Mouse (Mus musculus): Measurements from ENCODE around the gene Cdc25b. TPM values are rescaled to one million over a fixed set of nuclear protein-coding genes. Genes with fewer than 3 reads are reported as not detected.

The Cdc25b gene
- total and polyA plus RNA-seq, 3 experiments: 11.6 to 24.0 (median 21.3) TPM

DNA sequence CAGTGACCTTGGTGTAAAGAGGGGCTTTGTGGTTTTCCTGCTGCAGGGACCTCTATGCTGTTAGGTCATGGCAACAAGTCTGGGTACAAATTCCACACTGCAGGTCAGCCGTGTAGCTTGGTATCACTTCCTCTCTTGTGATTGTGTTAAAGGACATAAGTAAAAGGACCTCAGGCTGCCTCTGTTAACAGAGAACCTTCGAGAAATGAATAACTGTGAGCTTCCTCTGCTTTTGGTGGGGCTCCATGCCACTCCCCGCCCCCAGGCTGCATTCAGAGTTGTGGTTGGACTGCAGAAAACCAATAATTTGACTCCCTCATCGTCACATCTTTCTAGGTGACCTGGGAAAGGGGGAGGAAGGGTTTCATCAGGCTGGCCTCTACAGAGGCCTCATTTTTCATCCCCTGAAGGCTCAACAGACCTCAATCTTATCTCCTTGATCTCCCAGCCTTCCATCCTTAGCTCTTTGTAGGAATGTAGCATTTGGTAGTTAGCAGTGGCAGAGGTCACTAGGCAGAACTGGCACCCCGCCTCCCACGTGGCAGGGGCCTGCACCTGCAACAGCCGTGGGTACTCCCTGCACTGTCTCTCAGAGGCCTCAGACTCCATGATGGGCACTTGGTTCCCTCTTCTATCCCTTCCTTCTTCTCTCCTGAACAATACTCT is 48.4 kb downstream of the Cdc25b start (continued):
- TF ChIP-seq ZNF384 (IDR thresholded peaks at IDR 0.05; ENCODE audit: low read depth, low read length) (no peak), JUN (IDR thresholded peaks at IDR 0.05; ENCODE audit: insufficient read depth, low read depth, low read length) (no peak), MXI1 (IDR thresholded peaks at IDR 0.05; ENCODE audit: low read depth, low read length) (peak; percentile 90), NELFE (IDR thresholded peaks at IDR 0.05; ENCODE audit: low read depth, low read length) (peak; percentile 71), GABPA (IDR thresholded peaks at IDR 0.05; ENCODE audit: insufficient replicate concordance, low read depth, low read length) (no peak), RAD21 (IDR thresholded peaks at IDR 0.05; ENCODE audit: low read depth, low read length) (no peak)

DNA sequence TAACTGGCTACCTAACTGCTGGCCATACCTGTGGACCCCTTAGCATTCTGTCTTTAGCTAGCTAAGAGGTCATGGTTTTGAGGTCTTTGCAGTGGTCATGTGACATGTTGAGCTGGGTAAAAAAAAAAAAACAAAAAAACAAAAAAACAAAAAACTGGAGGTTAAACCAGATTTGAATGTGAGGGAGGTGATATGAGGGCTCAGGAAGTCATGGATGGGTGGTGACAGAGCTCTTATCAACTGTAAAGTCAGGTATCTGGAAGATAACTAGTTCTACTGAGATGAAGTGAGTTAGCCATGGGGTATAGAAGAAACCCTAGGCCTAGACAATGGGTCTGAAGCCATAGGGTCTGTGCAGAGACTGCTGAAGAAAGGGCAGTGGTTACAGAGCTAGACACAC is 55.4 kb downstream of the Cdc25b start:
- dilution Hi-C loops (cut with MboI; ENCODE audit: extremely low pct_ligation_motif_present, extremely low pct_unique_long_range_greater_than_20kb, low sequenced_read_pairs): no loop called here
- DNase-seq (ENCODE audit: extremely low read depth): no peak
- Histone ChIP-seq H3K79me2 (replicated peaks; ENCODE audit: control insufficient read depth, extremely low read depth, insufficient read depth, poor library complexity, severe bottlenecking) (no peaks in the 10 kb centered on the region), H3K4me3 (replicated peaks in 1 of 3; ENCODE audit: low read depth in 2 of 3, low read length in 2 of 3, poor library complexity in 1 of 3) (no peak overlapping the region), H3K36me3 (replicated peaks in 1 of 2; ENCODE audit: control insufficient read depth in 1 of 2, insufficient read depth in 1 of 2, low read length in 1 of 2) (peaks cover 78 to 97% of the 10 kb centered on the region in 2 experiments), H3K27ac (ENCODE audit: insufficient read depth, low read depth) (no peak overlapping the region), H3K9ac (ENCODE audit: insufficient read depth, low read depth) (no peak overlapping the region), H3K4me2 (ENCODE audit: insufficient read depth, low read depth, poor library complexity, severe bottlenecking) (no peak overlapping the region), H3K4me1 (ENCODE audit: control insufficient read depth in 1 of 2, insufficient read depth in 2 of 2) (peaks cover 0 to 14% of the 10 kb centered on the region in 2 experiments; a peak in 2 of 4 replicates), H3K9me3 (replicated peaks; ENCODE audit: low read length) (no peaks in the 10 kb centered on the region), H3K27me3 (replicated peaks) (no peaks in the 10 kb centered on the region)
- in situ Hi-C loops (cut with MboI; ENCODE audit: low pct_ligation_motif_present, low pct_unique_long_range_greater_than_20kb, low sequenced_read_pairs): no loop called here
- no peak for TF ChIP-seq SIN3A (IDR thresholded peaks at IDR 0.05; ENCODE audit: low read length)
- no peak for TF ChIP-seq ZKSCAN1 (IDR thresholded peaks at IDR 0.05; ENCODE audit: borderline replicate concordance, low read depth, low read length)
- TF ChIP-seq ZNF384 (IDR thresholded peaks at IDR 0.05; ENCODE audit: low read depth, low read length): no peak
- no peak for TF ChIP-seq GABPA (IDR thresholded peaks at IDR 0.05; ENCODE audit: insufficient replicate concordance, low read depth, low read length)
- TF ChIP-seq USF1 (IDR thresholded peaks at IDR 0.05; ENCODE audit: low read depth, low read length): no peak
- no peak for TF ChIP-seq CTCF (conservative IDR thresholded peaks at IDR 0.05 in 1 of 2, IDR thresholded peaks at IDR 0.05 in 1 of 2; ENCODE audit: low read depth in 2 of 2, low read length in 2 of 2)
- no peak for TF ChIP-seq NELFE (IDR thresholded peaks at IDR 0.05; ENCODE audit: low read depth, low read length)
- TF ChIP-seq MEF2A (IDR thresholded peaks at IDR 0.05; ENCODE audit: borderline replicate concordance, low read depth, low read length): no peak
- no peak for TF ChIP-seq UBTF (IDR thresholded peaks at IDR 0.05; ENCODE audit: low read depth, low read length)
- TF ChIP-seq USF2 (conservative IDR thresholded peaks at IDR 0.05; ENCODE audit: low read depth, low read length): no peak

- dilution Hi-C loops (cut with MboI; ENCODE audit: extremely low pct_ligation_motif_present, extremely low pct_unique_long_range_greater_than_20kb, low sequenced_read_pairs) (no loop called here), in situ Hi-C loops (cut with MboI; ENCODE audit: low pct_ligation_motif_present, low pct_unique_long_range_greater_than_20kb, low sequenced_read_pairs) (no loop called here)
- Histone ChIP-seq H3K27ac (ENCODE audit: insufficient read depth, low read depth) (no peak overlapping the region), H3K4me3 (replicated peaks in 1 of 3; ENCODE audit: low read depth in 2 of 3, low read length in 2 of 3, poor library complexity in 1 of 3) (no peak overlapping the region), H3K4me2 (ENCODE audit: insufficient read depth, low read depth, poor library complexity, severe bottlenecking) (no peak overlapping the region), H3K4me1 (ENCODE audit: control insufficient read depth in 1 of 2, insufficient read depth in 2 of 2) (peaks cover 0 to 9% of the 10 kb centered on the region in 2 experiments; a peak in 2 of 4 replicates), H3K9ac (ENCODE audit: insufficient read depth, low read depth) (no peak overlapping the region), H3K9me3 (replicated peaks; ENCODE audit: low read length) (no peaks in the 10 kb centered on the region), H3K27me3 (replicated peaks) (no peaks in the 10 kb centered on the region), H3K36me3 (replicated peaks in 1 of 2; ENCODE audit: control insufficient read depth in 1 of 2, insufficient read depth in 1 of 2, low read length in 1 of 2) (peaks cover 84 to 97% of the 10 kb centered on the region in 2 experiments), H3K79me2 (replicated peaks; ENCODE audit: control insufficient read depth, extremely low read depth, insufficient read depth, poor library complexity, severe bottlenecking) (no peaks in the 10 kb centered on the region)
- TF ChIP-seq POLR2AphosphoS2 (IDR thresholded peaks at IDR 0.05; ENCODE audit: low read depth, low read length) (no peak), RAD21 (IDR thresholded peaks at IDR 0.05; ENCODE audit: low read depth, low read length) (no peak), SIN3A (IDR thresholded peaks at IDR 0.05; ENCODE audit: low read length) (no peak)
- no peak for DNase-seq (ENCODE audit: extremely low read depth)
These were observed 56.2 kb downstream of the Cdc25b start for GRCm38 (mm10) chr2:131242929-131243328.

Other genes with a start within 250 kb of the Cdc25b start
- not detected in 2 replicates for gene Gfra4, start 143.9 kb upstream of the Cdc25b start, total RNA-seq (2012; rRNA removed)
- not detected in 2 replicates for gene Gfra4, start 143.9 kb upstream of the Cdc25b start, total RNA-seq (2014; rRNA removed)
- not detected in 2 replicates for gene Gfra4, start 143.9 kb upstream of the Cdc25b start, polyA plus RNA-seq (2012; ENCODE audit: insufficient read length, low read depth)
- 0.17 TPM in 2 replicates for gene Adam33, start 123.1 kb upstream of the Cdc25b start, total RNA-seq (2012; rRNA removed)
- not detected in 2 replicates for gene Adam33, start 123.1 kb upstream of the Cdc25b start, total RNA-seq (2014; rRNA removed)
- gene Adam33, start 123.1 kb upstream of the Cdc25b start, polyA plus RNA-seq (2012; ENCODE audit: insufficient read length, low read depth): 0.21 and 0.44 TPM in 2 replicates
- gene Siglec1, start 100.2 kb upstream of the Cdc25b start, total RNA-seq (2012; rRNA removed): 0.04 TPM in 1 of 2 replicates, not detected in the other
- not detected in 2 replicates for gene Siglec1, start 100.2 kb upstream of the Cdc25b start, total RNA-seq (2014; rRNA removed)
- gene Siglec1, start 100.2 kb upstream of the Cdc25b start, polyA plus RNA-seq (2012; ENCODE audit: insufficient read length, low read depth): 0.05 TPM in 1 of 2 replicates, not detected in the other
- 1.3 and 1.7 TPM in 2 replicates for gene Hspa12b, start 59.7 kb upstream of the Cdc25b start, total RNA-seq (2012; rRNA removed)
- 0.24 and 0.56 TPM in 2 replicates for gene Hspa12b, start 59.7 kb upstream of the Cdc25b start, total RNA-seq (2014; rRNA removed)
- gene Hspa12b, start 59.7 kb upstream of the Cdc25b start, polyA plus RNA-seq (2012; ENCODE audit: insufficient read length, low read depth): 2.0 TPM in 2 replicates
- gene Gm11037, start 53.5 kb upstream of the Cdc25b start, total RNA-seq (2012; rRNA removed): not detected in 2 replicates
- gene Gm11037, start 53.5 kb upstream of the Cdc25b start, total RNA-seq (2014; rRNA removed): not detected in 2 replicates
- gene Gm11037, start 53.5 kb upstream of the Cdc25b start, polyA plus RNA-seq (2012; ENCODE audit: insufficient read length, low read depth): not detected in 2 replicates
- gene 1700037H04Rik, start 26.9 kb upstream of the Cdc25b start, total RNA-seq (2012; rRNA removed): 25.3 and 36.5 TPM in 2 replicates
- gene 1700037H04Rik, start 26.9 kb upstream of the Cdc25b start, total RNA-seq (2014; rRNA removed): 11.2 and 16.0 TPM in 2 replicates
- gene 1700037H04Rik, start 26.9 kb upstream of the Cdc25b start, polyA plus RNA-seq (2012; ENCODE audit: insufficient read length, low read depth): 40.0 and 43.0 TPM in 2 replicates
- gene Cenpb, start 6.9 kb upstream of the Cdc25b start, total RNA-seq (2012; rRNA removed): 24.4 and 26.8 TPM in 2 replicates
- gene Cenpb, start 6.9 kb upstream of the Cdc25b start, total RNA-seq (2014; rRNA removed): 17.3 and 18.1 TPM in 2 replicates
- 26.1 and 26.6 TPM in 2 replicates for gene Cenpb, start 6.9 kb upstream of the Cdc25b start, polyA plus RNA-seq (2012; ENCODE audit: insufficient read length, low read depth)
- gene Spef1, start 333 bp downstream of the Cdc25b start, total RNA-seq (2012; rRNA removed): 0.97 and 1.0 TPM in 2 replicates
- gene Spef1, start 333 bp downstream of the Cdc25b start, total RNA-seq (2014; rRNA removed): 0.34 and 0.45 TPM in 2 replicates
- gene Spef1, start 333 bp downstream of the Cdc25b start, polyA plus RNA-seq (2012; ENCODE audit: insufficient read length, low read depth): 1.2 TPM in 2 replicates
- gene Ap5s1, start 20.1 kb downstream of the Cdc25b start, total RNA-seq (2012; rRNA removed): 9.1 and 10.4 TPM in 2 replicates
- gene Ap5s1, start 20.1 kb downstream of the Cdc25b start, total RNA-seq (2014; rRNA removed): 19.8 and 22.5 TPM in 2 replicates
- gene Ap5s1, start 20.1 kb downstream of the Cdc25b start, polyA plus RNA-seq (2012; ENCODE audit: insufficient read length, low read depth): 8.1 and 9.9 TPM in 2 replicates
- 25.6 and 25.9 TPM in 2 replicates for gene Mavs, start 47.1 kb downstream of the Cdc25b start, total RNA-seq (2012; rRNA removed)
- 18.5 and 18.6 TPM in 2 replicates for gene Mavs, start 47.1 kb downstream of the Cdc25b start, total RNA-seq (2014; rRNA removed)
- gene Mavs, start 47.1 kb downstream of the Cdc25b start, polyA plus RNA-seq (2012; ENCODE audit: insufficient read length, low read depth): 26.8 and 34.5 TPM in 2 replicates
- gene Pank2, start 75.5 kb downstream of the Cdc25b start, total RNA-seq (2012; rRNA removed): 16.6 and 19.0 TPM in 2 replicates
- gene Pank2, start 75.5 kb downstream of the Cdc25b start, total RNA-seq (2014; rRNA removed): 25.6 and 28.6 TPM in 2 replicates
- 34.7 and 43.2 TPM in 2 replicates for gene Pank2, start 75.5 kb downstream of the Cdc25b start, polyA plus RNA-seq (2012; ENCODE audit: insufficient read length, low read depth)
- gene Rnf24, start 165.9 kb downstream of the Cdc25b start, total RNA-seq (2012; rRNA removed): 3.4 and 3.9 TPM in 2 replicates
- 3.5 and 3.9 TPM in 2 replicates for gene Rnf24, start 165.9 kb downstream of the Cdc25b start, total RNA-seq (2014; rRNA removed)
- gene Rnf24, start 165.9 kb downstream of the Cdc25b start, polyA plus RNA-seq (2012; ENCODE audit: insufficient read length, low read depth): 11.8 and 14.7 TPM in 2 replicates